Mouse (Mus musculus): Measurements from ENCODE around the gene Col25a1.

GRCm38 (mm10) chr3:130252355-130252754 lies 121.1 kb downstream of the Col25a1 start:
- TF ChIP-seq CTCF (conservative IDR thresholded peaks at IDR 0.05; ENCODE audit: insufficient read depth, insufficient read length, low read depth, low read length) (no peak), POLR2A (IDR thresholded peaks at IDR 0.05; ENCODE audit: low read depth, low read length) (no peak)
